Mouse (Mus musculus): ENCODE measurements around the gene Jup.

Jup gene

DNA sequence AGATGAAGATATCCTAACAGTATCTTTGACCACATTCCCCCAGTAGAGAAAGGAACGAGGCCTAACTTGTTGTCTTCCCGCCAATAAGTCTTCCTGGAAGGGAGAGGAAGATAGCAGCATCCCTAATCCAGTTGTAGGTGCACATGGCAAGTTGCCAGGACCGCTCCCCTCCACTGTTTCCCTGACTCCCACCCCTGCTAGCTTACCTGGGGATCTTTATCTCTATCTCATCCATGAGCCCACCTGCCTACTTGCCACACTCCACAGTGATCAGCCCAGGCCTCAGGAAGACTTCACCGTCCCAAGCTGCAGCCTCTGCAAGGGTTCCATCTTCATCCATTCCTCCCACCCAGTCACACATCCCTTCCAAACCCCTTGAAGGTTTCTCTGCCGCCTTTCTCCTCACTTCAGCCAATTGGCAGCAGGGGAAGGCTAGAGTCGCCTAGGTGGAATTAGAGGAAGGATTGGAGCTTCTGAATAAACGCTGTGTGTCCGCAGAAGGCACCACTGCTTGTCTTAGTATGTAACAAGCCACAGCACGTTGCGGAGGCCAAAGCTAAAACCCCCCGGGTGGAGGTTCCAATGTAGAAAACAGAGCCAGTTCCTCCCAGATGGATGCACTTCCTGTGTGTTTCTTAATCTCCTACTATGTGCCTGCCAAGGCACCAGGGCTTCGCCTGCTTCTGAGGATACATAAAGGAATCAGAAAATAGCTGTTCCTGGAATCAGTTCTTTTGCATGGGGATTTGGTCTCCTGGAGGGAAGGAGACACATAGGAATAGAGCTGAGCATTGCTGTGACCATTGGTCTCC, 2.4 kb upstream of the Jup start:
- TF ChIP-seq GATA4 (IDR thresholded peaks at IDR 0.05; ENCODE audit: insufficient replicate concordance, low read length): no peak

DNA sequence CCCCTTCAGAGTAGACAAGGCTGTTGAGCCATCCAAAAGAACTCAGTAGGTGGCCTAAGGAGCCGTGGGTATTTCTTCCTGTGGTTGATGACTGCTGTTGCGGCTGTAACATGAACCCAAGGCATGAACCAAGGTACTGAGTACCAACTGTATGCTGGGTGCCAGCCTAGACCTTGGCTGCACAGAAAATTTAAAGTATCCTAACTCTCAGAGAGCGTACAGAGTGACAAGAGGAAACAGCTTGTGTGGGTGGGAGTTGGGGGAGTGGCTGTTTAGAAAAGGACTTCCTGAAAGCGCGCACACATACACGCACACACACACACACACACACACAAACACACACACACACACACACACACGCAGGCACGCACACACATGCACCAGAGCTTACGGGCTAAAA, 1.8 kb upstream of the Jup start:
- TF ChIP-seq GATA4 (IDR thresholded peaks at IDR 0.05; ENCODE audit: insufficient replicate concordance, low read length): no peak

DNA sequence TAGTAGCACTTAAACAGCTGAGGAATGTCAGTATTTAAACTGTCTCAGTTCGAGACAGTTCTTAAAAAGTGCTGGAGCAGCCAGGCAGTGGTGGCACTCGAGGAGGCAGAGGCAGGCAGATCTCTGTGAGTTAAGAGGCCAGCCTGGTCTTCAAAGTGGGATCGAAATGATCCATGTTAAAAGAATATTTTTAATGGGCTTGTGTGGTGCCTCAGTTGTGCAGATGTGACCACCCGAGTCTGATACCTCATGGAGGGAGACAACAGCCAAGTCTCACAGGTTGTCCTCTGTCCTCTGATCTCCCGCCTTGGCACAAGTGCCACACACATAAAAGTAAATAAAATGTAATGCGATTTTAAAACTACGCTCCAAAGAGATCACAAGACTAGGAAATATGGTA, 954 bp upstream of the Jup start:
- no peak for TF ChIP-seq GATA4 (IDR thresholded peaks at IDR 0.05; ENCODE audit: insufficient replicate concordance, low read length)

DNA sequence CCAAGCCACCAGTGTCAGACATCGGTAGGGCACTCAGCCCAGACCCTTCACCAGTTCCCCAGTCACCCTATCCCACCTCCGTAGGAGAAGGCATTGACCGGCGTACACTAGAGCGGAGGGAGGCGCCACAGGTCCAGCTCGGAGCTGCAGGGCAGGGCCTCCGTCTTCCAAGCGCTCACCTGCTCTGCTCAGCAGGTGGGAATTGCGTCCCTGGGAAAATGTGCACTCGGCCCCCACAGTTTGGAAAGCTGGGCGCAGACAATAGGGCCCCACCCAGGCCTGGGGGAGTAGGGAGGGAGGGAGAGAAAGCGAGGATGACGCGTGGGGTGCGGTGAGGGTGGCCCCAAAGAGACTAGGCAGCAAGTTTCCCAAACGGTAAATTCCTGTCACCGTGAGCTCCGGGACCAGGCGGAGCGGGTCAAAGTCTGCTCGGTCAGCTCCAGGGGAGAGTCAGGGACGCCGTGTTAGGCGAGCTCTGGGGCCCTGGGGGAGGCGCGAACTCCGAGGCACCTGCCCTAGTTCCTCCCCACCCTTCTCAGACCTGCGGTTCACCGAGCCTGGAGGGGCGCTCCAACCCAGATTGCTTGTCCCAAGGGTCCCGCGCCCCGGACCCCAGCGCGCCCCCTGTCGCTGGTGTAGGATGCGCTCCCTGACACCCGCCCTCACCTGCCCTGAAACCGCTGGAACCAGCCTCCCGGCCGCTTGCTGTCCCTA, 520 bp downstream of the Jup start:
- TF ChIP-seq GATA4 (IDR thresholded peaks at IDR 0.05; ENCODE audit: insufficient replicate concordance, low read length): no peak; the same call in 1 of the 2 replicates

DNA sequence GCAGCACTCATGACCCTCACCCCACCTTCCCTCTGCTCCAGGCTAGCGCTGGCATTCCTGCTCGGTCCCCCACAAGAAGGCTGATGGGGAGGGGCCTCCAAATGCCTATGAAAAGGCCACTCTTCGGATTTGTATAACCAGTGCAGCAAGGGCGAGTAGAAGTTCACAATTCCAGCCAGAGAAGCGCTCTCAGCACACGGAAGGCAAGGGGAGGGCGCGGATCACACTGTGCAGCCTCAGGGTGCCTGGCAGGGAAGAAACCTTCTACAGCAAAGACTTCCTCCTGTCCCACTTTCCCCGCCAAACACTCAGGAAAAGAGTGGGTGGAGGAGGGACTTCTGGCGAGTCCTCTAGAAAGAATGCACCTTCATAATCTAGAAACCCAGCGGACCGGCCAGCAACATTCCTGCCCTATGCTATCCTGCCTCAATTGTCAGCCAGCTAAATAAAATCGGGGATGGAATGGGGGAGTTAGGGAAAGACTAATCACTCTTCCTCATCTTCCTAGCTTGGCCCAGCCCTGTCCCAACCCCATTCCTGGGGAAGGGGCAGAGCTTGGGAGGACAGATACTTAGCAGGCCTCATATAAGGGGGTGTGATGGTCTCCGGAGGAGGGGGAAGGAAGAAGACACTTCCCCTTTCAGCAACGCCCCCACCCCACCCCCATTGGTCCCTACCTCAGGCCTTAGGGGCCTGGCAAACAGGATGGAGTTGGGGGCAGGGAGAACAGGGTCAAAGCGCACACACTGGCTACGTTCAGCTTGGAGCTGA, 1.5 kb downstream of the Jup start:
- no peak for TF ChIP-seq GATA4 (IDR thresholded peaks at IDR 0.05; ENCODE audit: insufficient replicate concordance, low read length)

DNA sequence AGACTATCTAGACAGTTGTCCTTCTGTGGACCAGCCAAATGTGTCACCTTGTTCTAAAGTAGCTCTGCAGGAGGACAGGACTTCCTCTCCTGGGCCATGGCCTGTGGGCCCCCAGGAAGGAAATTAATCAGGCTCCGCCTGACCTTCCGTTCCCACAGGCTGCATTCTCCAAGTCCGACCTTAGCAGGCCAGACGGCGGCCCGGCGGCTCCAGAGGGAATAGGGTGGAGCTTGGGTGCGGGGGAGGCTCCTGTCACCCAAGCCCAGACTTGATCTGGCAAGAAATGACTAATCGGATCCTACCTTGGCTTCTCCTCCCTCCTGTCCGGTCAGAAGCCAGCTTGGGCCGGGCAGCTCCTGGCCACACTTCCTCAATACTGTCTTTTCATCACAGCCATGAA, 2.4 kb downstream of the Jup start:
- TF ChIP-seq GATA4 (IDR thresholded peaks at IDR 0.05; ENCODE audit: insufficient replicate concordance, low read length): no peak; the same call in 1 of the 2 replicates

DNA sequence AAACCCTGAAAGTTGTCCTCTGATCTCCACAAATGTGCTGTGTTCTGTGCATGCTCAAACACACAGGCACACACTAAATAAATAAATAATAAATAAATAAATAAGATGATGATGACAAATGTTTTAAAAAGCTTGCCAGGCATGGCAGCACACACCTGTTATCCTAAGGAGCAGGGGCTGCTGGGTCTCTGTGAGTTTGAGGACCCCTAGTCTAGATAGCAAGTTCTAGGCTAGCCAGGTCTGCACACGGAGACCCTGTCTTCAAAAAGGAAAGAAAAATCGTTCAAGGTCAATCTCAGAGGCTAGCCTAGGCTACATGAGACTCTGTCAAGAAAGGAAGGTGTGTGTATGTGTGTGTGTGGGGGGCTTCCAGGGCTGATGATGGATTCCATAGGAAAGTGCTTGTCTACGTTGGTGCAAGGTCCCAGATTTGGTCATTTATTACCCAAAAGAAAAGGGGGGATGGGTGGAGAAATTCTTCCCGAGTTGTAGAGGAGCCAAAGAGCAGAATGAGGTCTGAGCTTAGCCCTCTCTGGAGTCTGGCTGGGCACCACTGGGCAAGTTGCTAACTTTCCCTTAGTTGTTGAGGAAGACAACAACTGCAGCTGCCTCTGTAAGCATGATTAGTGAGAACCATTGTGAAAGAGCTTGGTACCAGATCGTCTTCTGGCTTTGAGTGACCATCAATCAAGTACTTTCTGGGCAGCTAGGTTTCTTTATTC, 3.0 kb downstream of the Jup start:
- TF ChIP-seq GATA4 (IDR thresholded peaks at IDR 0.05; ENCODE audit: insufficient replicate concordance, low read length): no peak

DNA sequence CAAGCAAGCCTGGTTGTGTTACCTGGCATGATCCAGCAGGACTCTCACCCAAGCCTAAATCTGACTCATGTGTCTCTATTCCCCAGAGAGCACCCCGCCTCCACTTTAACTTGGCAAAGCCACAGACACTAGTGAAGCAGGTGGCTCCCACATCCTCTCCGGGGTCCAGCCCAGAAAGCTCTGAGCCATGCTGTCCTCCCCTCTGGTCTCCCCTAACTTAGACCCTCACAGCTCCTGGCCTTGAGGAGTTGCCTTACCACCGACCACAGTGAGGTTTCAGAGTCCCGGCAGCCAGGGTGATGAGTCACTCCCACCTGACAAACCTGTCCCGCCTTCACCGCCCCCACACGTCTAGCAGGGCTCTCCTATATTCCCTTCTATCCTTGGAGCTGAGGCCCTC, 3.8 kb downstream of the Jup start:
- TF ChIP-seq GATA4 (IDR thresholded peaks at IDR 0.05; ENCODE audit: insufficient replicate concordance, low read length): no peak

DNA sequence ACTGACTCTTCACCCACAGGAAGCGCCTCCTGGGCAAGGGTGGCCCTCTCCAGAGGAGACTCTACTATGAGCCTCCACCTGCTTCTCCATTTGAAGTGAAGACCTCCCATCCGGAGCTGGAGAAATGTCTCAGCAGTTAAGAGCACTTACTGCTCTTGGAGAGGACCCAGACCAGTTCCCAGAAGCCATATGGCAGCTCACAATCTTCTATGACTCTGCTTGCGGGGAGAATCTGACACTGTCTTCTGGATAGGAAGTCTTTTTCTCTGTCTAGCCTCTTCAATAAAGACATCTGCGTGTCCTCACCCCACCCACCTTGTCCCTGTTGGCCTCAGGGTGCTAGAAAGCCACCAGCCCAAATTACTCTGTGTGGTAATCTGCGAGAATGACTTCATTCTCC, 4.6 kb downstream of the Jup start:
- TF ChIP-seq GATA4 (IDR thresholded peaks at IDR 0.05; ENCODE audit: insufficient replicate concordance, low read length): no peak

DNA sequence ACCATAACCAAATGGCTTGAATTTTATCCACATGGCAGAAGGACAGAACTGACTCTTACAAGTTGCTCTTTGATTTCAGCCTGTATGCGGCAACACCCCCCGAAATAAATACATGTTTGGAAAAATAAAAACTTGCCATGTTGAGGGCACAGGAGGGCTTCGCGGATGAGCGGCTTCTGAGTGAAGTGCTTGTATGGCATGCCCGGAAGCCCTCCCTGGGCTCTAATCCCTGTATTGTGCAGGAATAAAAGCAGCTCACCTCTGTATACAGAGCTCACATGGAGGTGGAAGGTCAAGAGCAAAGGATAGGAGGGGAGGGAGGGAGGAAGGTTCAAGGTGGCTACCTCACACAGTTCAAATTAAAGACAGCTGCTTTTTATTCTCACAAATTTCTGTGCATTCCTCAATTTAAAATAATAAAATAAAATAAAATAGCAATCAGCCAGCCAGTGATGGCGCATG, 5.6 kb downstream of the Jup start:
- no peak for TF ChIP-seq GATA4 (IDR thresholded peaks at IDR 0.05; ENCODE audit: insufficient replicate concordance, low read length)

DNA sequence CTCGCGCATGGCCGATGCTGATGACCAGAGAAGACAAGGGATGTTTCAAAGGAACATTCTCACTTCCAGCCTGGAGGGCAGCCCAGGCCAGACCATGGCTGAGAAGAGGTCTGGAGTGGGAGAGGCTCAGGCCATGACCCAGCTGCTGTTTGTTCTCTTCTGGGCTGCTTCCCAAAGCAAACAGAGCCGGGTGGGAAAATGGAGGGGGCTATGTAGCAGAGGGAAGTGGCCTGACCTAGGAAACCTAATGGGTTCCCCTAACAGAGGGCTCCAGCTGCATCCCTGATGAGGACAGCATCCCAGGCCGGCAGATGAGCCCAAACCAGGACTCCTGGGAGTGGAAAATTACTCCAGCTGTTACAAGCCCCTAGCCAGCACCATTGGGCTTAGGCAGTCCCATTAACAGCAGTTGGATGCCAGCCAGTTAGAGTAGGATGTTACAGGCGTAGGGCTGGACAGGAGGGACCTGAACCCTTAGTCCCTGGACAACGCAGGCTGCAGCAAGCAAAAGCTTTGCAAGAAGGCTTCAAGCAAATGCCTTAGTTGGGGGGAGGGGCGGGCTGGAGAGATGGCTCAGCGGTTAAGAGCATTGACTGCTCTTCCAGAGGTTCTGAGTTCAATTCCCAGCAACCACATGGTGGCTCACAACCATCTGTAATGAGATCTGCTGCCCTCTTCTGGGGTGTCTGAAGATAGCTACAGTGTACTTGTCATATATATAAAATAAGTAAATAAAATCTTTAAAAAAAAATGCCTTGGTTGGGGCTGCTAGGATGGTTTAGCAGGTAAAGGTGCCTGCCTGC, 6.3 kb downstream of the Jup start:
- TF ChIP-seq GATA4 (IDR thresholded peaks at IDR 0.05; ENCODE audit: insufficient replicate concordance, low read length): no peak

DNA sequence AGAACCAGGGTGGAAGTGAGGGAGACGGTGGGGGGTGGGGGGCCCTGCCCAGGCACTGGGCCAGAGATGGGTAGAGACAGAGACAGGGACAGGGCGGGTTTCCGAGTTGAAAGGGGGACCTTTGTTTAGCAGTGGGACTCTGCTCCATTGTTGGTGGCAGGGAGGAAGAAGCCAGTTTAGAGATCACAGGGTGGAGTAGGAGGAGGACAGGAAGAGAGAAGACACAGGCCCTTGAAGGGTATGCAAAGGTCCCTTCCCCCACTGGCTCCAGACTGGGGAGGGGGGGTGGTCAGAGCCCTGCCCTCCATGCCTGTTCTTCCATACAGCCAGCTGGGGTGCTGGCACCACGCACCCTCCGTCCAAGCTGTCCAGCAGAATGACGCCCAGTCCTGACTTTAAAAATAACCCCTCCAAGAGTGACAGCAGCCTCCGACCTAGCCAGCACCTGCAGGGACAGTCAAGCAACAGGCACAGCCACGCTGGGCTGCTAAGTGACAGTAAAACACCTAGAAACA, 7.6 kb downstream of the Jup start:
- TF ChIP-seq GATA4 (IDR thresholded peaks at IDR 0.05; ENCODE audit: insufficient replicate concordance, low read length): peak; percentile 34; the same call in 1 of the 2 replicates

DNA sequence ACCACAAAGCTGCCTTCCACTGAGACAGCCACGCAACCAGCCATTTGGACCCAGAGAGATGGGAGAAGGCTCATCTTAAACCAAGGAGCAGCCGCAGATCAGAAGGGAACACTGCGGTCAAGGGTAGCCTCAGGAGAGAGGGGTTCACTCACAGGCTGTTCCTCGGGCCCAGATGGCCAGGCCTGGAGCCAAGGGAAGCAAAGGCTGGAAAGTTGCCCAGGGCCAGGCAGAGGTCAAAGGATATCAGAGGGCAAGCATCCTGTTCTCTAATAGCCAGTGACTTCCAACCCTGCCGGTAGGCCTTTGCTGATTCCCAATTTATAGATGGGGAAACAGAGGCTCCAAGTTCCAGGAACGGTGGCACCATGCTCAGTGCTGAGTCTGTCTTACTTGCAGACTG, 9.0 kb downstream of the Jup start:
- peak; percentile 92; the same call in 1 of the 2 replicates for TF ChIP-seq GATA4 (IDR thresholded peaks at IDR 0.05; ENCODE audit: insufficient replicate concordance, low read length)

All from liver, adult (tissue).